Mouse (Mus musculus) small intestine, adult 2 months (tissue): ENCODE results near the gene Mink1.

Source experiments
- CTCF ChIP-seq: fragments of 200-500 bp; IDR thresholded peaks from 2 replicates; pipeline ENCODE4 v1.5.1; 2012; ENCODE audit warnings: low read depth, mild to moderate bottlenecking, control low read depth, inconsistent platforms, low read length, moderate library complexity, mixed read lengths; ENCODE audit not compliant: insufficient replicate concordance, insufficient read length; ENCODE audit errors: extremely low read depth
- POLR2A ChIP-seq: fragments of 200-500 bp; IDR thresholded peaks from 2 replicates; pipeline ENCODE4 v1.6.1; 2012; ENCODE audit warnings: low read depth, mild to moderate bottlenecking, control low read depth, inconsistent platforms, low read length, moderate library complexity

GRCm38 (mm10) chr11:70525726-70526125 is 37.0 kb upstream of the Mink1 start:
- no peak for TF ChIP-seq CTCF
- TF ChIP-seq POLR2A: no peak
